Mouse (Mus musculus) midbrain, embryonic 11.5 days (tissue): ENCODE measurements around the gene Itm2a. TPM values are rescaled to one million over a fixed set of nuclear protein-coding genes. Genes with fewer than 3 reads are reported as not detected.

Experiments
- ATAC-seq: fragments of 200-750 bp; cut with Nextera tagmentation; 2 replicates; pipeline ENCODE4 v1.8.0; 2017; ENCODE audit warnings: moderate TSS enrichment, moderate library complexity; ENCODE audit not compliant: low FRiP score
- DNase-seq: peaks from one replicate; pipeline ENCODE4 v3.0.0; 2015; ENCODE audit warnings: low spot score; ENCODE audit errors: missing footprints
- H3K27ac ChIP-seq: fragments of 300-500 bp; sonication (generic); 2 replicates; pipeline ENCODE4 v1.5.1; 2014; ENCODE audit warnings: low read depth, low read length
- H3K27me3 ChIP-seq: fragments of 300-500 bp; sonication (generic); 2 replicates; pipeline ENCODE4 v1.6.1; 2014; ENCODE audit warnings: mild to moderate bottlenecking, low read length, moderate library complexity, mixed read lengths; ENCODE audit not compliant: control insufficient read depth, insufficient read depth
- H3K36me3 ChIP-seq: fragments of 300-500 bp; sonication (generic); 2 replicates; pipeline ENCODE4 v1.6.1; 2014; ENCODE audit warnings: mild to moderate bottlenecking, low read length, moderate library complexity, mixed read lengths; ENCODE audit not compliant: control insufficient read depth, insufficient read depth
- H3K4me1 ChIP-seq: fragments of 300-500 bp; sonication (generic); 2 replicates; pipeline ENCODE4 v1.6.1; 2014; ENCODE audit warnings: low read length; ENCODE audit not compliant: control insufficient read depth, insufficient read depth
- H3K4me2 ChIP-seq: fragments of 300-500 bp; sonication (generic); 2 replicates; pipeline ENCODE4 v1.6.1; 2014; ENCODE audit warnings: mild to moderate bottlenecking, moderate library complexity
- H3K4me3 ChIP-seq: fragments of 300-500 bp; sonication (generic); 2 replicates; pipeline ENCODE4 v1.5.1; 2014; ENCODE audit warnings: low read depth, low read length
- H3K9ac ChIP-seq: fragments of 300-500 bp; sonication (generic); 2 replicates; pipeline ENCODE4 v1.6.1; 2014; ENCODE audit warnings: low read length
- H3K9me3 ChIP-seq: fragments of 300-500 bp; sonication (generic); 2 replicates; pipeline ENCODE4 v1.6.1; 2016; ENCODE audit warnings: low read length; ENCODE audit not compliant: control insufficient read depth
- WGBS: fragments of 180-500 bp; shearing (Covaris S2); extraction: QIAGEN DNeasy Blood & Tissue Kit; methylation state at CpG from one replicate; pipeline ENCODE4 v1.1.7; 2014; 5-methylcytosine and 5-hydroxymethylcytosine counted together
- polyA plus RNA-seq: library from polyadenylated mRNA; unstranded; fragments of >200 nt; fragmentation: Nextera tagmentation; extraction: Ambion mirVana; gene quantifications from 2 replicates; pipeline ENCODE4 v1.2.1, GENCODE M21; 2014

Gene Itm2a
- 161 and 195 TPM in 2 replicates for polyA plus RNA-seq

DNA sequence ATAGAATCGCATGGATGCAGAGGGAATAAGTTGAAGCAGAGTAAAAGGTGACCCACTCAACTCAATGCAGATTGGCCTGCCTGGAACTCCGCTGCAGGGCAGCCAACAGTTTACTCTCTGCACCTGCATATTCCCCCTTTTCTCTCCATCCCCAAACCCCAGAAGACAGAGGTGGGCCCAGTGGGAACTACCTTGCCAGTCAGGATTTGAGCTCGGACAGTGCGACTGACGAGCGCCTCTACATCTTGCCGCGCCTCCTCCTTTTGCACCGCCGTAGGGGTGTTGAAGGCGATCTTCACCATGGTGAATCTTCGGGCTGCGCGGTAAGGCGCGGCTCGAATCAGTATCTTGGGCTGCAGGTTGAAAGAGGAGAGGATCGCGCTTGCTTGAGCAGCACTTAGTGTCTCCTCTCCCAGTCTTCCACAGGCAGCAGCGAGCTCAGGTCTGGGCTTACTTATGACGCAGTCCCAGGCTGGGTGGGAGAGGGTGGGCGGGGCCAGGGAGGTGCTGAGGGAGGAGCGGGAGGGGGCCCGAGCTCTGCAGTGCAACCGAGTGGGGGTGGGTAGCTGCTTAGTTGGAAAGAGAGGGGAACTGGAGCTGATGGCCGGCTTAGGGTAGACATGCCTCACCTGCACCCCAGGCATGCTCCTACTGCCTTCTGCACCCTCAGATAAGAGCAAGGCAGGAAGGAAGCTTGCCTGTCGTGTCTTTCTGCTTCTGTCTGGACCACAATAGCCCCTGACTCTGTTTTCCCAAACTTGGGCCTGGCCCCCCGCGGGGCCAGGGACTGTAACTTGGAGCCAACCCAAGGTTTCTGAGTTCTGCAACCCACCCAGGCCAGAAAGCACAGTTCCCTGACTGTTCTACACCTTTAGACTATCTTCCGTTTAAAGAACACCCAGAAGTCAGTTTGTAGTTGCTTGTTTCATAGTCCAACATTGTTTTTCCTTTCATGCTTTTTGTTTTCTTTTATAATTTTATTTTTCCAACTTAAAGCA, at the start of gene Itm2a:
TSS of gene Itm2a (minus strand) at position 462 of the 998 bp plus-strand sequence.
- H3K4me1 ChIP-seq: no peaks in the 10 kb centered on the region
- peak within 1 kb of the TSS; percentile 51 for H3K9ac ChIP-seq
- H3K27me3 ChIP-seq: no peaks in the 10 kb centered on the region; the same call in 1 of the 2 replicates
- ATAC-seq: peak; percentile 96
- H3K4me2 ChIP-seq: peak within 1 kb of the TSS; percentile 52
- no peaks in the 10 kb centered on the region for H3K36me3 ChIP-seq
- WGBS: 11% methylated on average over 29 of the region's 30 CpGs
- DNase-seq: peak; percentile 92
- H3K4me3 ChIP-seq: peak within 1 kb of the TSS; percentile 44
- H3K9me3 ChIP-seq: no peaks in the 10 kb centered on the region
- H3K27ac ChIP-seq: no peak within 1 kb of the TSS

- DNase-seq (no peak), ATAC-seq (no peak)
- 2% methylated on average over 2 of the region's 2 CpGs for WGBS
- Histone ChIP-seq H3K4me2 (no peak overlapping the region), H3K36me3 (no peaks in the 10 kb centered on the region), H3K9me3 (no peaks in the 10 kb centered on the region), H3K9ac (no peak overlapping the region), H3K27ac (no peak overlapping the region), H3K4me3 (no peak overlapping the region), H3K27me3 (no peaks in the 10 kb centered on the region), H3K4me1 (no peaks in the 10 kb centered on the region)
Measured at GRCm38 (mm10) chrX:107435887-107436286, 32.7 kb upstream of the Itm2a start.

- H3K4me1 ChIP-seq: peaks cover 2% of the 10 kb centered on the region; the same call in 1 of the 2 replicates
- 83% methylated on average over 2 of the region's 2 CpGs for WGBS
- H3K4me3 ChIP-seq: no peak overlapping the region
- H3K4me2 ChIP-seq: no peak overlapping the region
- H3K27ac ChIP-seq: no peak overlapping the region
- H3K9me3 ChIP-seq: no peaks in the 10 kb centered on the region
- H3K36me3 ChIP-seq: no peaks in the 10 kb centered on the region
- H3K27me3 ChIP-seq: no peaks in the 10 kb centered on the region
- DNase-seq: no peak
- no peak overlapping the region for H3K9ac ChIP-seq
- ATAC-seq: no peak
Measured at GRCm38 (mm10) chrX:107421304-107421703, 18.1 kb upstream of the Itm2a start.

DNA sequence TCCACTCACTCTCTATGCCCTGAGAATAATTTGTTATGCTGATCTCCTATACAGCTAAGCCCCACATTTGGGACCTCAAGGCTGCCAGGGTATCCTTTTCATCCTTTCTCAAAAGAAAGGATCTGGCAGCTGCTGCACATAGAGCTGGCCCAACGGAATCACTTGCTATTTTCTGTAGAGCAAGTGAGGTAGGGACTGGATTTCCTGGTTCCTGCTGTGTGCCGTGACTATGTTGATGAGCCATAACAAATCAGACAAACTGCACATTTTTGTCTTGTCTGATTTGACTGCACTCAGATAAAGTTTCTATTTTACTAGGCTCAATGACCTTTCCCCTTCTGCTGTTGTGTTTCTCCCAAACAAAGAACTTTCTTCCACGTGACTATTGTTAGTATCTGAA, 14.2 kb upstream of the Itm2a start:
- Histone ChIP-seq H3K4me3 (no peak overlapping the region), H3K27ac (no peak overlapping the region), H3K4me1 (peaks cover 2% of the 10 kb centered on the region; the same call in 1 of the 2 replicates), H3K36me3 (no peaks in the 10 kb centered on the region), H3K9me3 (no peaks in the 10 kb centered on the region), H3K27me3 (no peaks in the 10 kb centered on the region), H3K9ac (no peak overlapping the region), H3K4me2 (no peak overlapping the region)
- WGBS: 20% methylated on average over 3 of the region's 3 CpGs
- no peak for DNase-seq
- ATAC-seq: peak; percentile 89

- ATAC-seq: no peak
- Histone ChIP-seq H3K9ac (no peak overlapping the region), H3K36me3 (no peaks in the 10 kb centered on the region), H3K4me2 (no peak overlapping the region), H3K4me1 (peaks cover 2% of the 10 kb centered on the region; the same call in 1 of the 2 replicates), H3K4me3 (no peak overlapping the region), H3K9me3 (no peaks in the 10 kb centered on the region), H3K27ac (no peak overlapping the region), H3K27me3 (no peaks in the 10 kb centered on the region)
- WGBS: 83% methylated on average over 1 of the region's 1 CpGs
- DNase-seq: no peak
Measured at GRCm38 (mm10) chrX:107415999-107416398, 12.8 kb upstream of the Itm2a start.

DNA sequence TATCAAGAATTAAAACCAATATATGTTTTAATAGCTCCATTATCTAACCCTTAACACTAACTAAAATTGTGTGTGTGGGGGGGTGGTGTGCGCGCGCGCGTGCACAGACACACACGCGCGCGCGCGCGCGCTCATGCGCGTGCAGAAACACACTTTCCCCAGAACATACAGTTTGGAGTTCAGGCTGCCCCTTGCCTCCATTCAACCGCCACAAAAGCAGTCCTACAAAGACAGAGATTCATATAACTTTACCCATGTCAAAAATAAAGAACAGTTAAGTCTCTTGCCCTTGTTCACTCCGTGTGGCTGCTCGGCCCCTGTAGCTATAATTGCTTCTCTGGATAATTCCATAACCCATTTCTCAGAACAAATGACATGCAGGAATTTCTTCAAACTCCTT, 695 bp downstream of the Itm2a start:
- peak overlapping the region; percentile 52 for H3K4me2 ChIP-seq
- H3K4me3 ChIP-seq: peak overlapping the region; percentile 44
- peak overlapping the region; percentile 51 for H3K9ac ChIP-seq
- no peaks in the 10 kb centered on the region; the same call in 1 of the 2 replicates for H3K27me3 ChIP-seq
- H3K36me3 ChIP-seq: no peaks in the 10 kb centered on the region
- no peaks in the 10 kb centered on the region for H3K4me1 ChIP-seq
- DNase-seq (peak; percentile 88), ATAC-seq (peak; percentile 11; the same call in 1 of the 2 replicates)
- no peak overlapping the region for H3K27ac ChIP-seq
- H3K9me3 ChIP-seq: no peaks in the 10 kb centered on the region
- 25% methylated on average over 18 of the region's 18 CpGs for WGBS

GRCm38 (mm10) chrX:107399087-107399486, 4.1 kb downstream of the Itm2a start:
- Histone ChIP-seq H3K4me3 (no peak overlapping the region), H3K4me1 (no peaks in the 10 kb centered on the region), H3K9ac (no peak overlapping the region), H3K27me3 (no peaks in the 10 kb centered on the region; the same call in 1 of the 2 replicates), H3K27ac (no peak overlapping the region), H3K36me3 (no peaks in the 10 kb centered on the region), H3K4me2 (no peak overlapping the region), H3K9me3 (no peaks in the 10 kb centered on the region)
- WGBS: 93% methylated on average over 8 of the region's 8 CpGs
- no peak for ATAC-seq
- no peak for DNase-seq

GRCm38 (mm10) chrX:107393256-107393655, 9.9 kb downstream of the Itm2a start:
- DNase-seq (no peak), ATAC-seq (no peak)
- no peak overlapping the region for H3K9ac ChIP-seq
- H3K4me1 ChIP-seq: no peaks in the 10 kb centered on the region
- H3K27me3 ChIP-seq: no peaks in the 10 kb centered on the region
- H3K4me2 ChIP-seq: no peak overlapping the region
- H3K9me3 ChIP-seq: no peaks in the 10 kb centered on the region
- 57% methylated on average over 3 of the region's 3 CpGs for WGBS
- H3K27ac ChIP-seq: no peak overlapping the region
- H3K4me3 ChIP-seq: no peak overlapping the region
- H3K36me3 ChIP-seq: no peaks in the 10 kb centered on the region

- no peak overlapping the region for H3K27ac ChIP-seq
- 80% methylated on average over 1 of the region's 1 CpGs for WGBS
- H3K4me2 ChIP-seq: no peak overlapping the region
- no peak overlapping the region for H3K4me3 ChIP-seq
- H3K27me3 ChIP-seq: no peaks in the 10 kb centered on the region
- H3K36me3 ChIP-seq: no peaks in the 10 kb centered on the region
- H3K4me1 ChIP-seq: no peaks in the 10 kb centered on the region
- ATAC-seq (no peak), DNase-seq (no peak)
- H3K9me3 ChIP-seq: no peaks in the 10 kb centered on the region
- H3K9ac ChIP-seq: no peak overlapping the region
Measured at GRCm38 (mm10) chrX:107375329-107375728, 27.8 kb downstream of the Itm2a start.
